ENCODE assay signal across 8 mouse cellular contexts in genomic region chr10:80323261-80324119, GRCm38 (mm10). TPM values are rescaled to one million over a fixed set of nuclear protein-coding genes. Genes with fewer than 3 reads are reported as not detected.
A peak's percentile ranks its signal among the peaks of the same experiment; 100 is the strongest.
DNase-seq lines count a peak whose midpoint lies in the region; ATAC-seq lines count a peak whose summit lies in the region.

No protein-coding gene starts in this region.

- peak overlapping the region; percentile 78 for H3K9ac ChIP-seq in heart, embryonic 16.5 days (ENCODE audit: low read length)

- DNase-seq in CD4-positive, CD25-positive, alpha-beta regulatory T cell, adult 2 months (ENCODE audit: low read depth, low spot score), result peak; percentile 81
- peak; percentile 81 for DNase-seq in adrenal gland, postnatal 25 days
- peak; percentile 83 for DNase-seq in kidney, postnatal 10 days
- DNase-seq in skeletal muscle tissue, adult 2 months (ENCODE audit: low read depth, low spot score), result peak; percentile 75
- DNase-seq in layer of hippocampus, postnatal 36 days, result no peak

- H3K4me1 ChIP-seq in heart, embryonic 16.5 days (ENCODE audit: control insufficient read depth, insufficient read depth, low read length), result peaks cover 25% of the 10 kb centered on the region

- no peaks in the 10 kb centered on the region for H3K36me3 ChIP-seq in heart, embryonic 16.5 days (ENCODE audit: control insufficient read depth, insufficient read depth)
- no peaks in the 10 kb centered on the region; the same call in 1 of the 2 replicates for H3K36me3 ChIP-seq in macrophage (ENCODE audit: inconsistent target)

- H3K4me2 ChIP-seq in heart, embryonic 16.5 days (ENCODE audit: low read depth, low read length), result peak overlapping the region; percentile 98

- H3K27me3 ChIP-seq in heart, embryonic 16.5 days (ENCODE audit: control insufficient read depth, insufficient read depth, low read length), result no peaks in the 10 kb centered on the region; the same call in 1 of the 2 replicates

- peaks cover 18% of the 10 kb centered on the region for H3K79me2 ChIP-seq in macrophage (ENCODE audit: inconsistent target)

- WGBS in heart, embryonic 16.5 days, result under 1% methylated on average over 44 of the region's 46 CpGs
- 1% methylated on average over 38 of the region's 46 CpGs for WGBS in macrophage (ENCODE audit: missing documents)

- no peaks in the 10 kb centered on the region for H3K9me3 ChIP-seq in heart, embryonic 16.5 days (replicated peaks; ENCODE audit: control insufficient read depth, low read length)

- ATAC-seq in erythroblast, adult 5-6 weeks (replicated peaks; ENCODE audit: low FRiP score, poor library complexity, severe bottlenecking), result peak; percentile 60
- ATAC-seq in heart, embryonic 16.5 days (replicated peaks; ENCODE audit: extremely low read depth, insufficient read depth, low FRiP score), result peak; percentile 29

- H3K4me3 ChIP-seq in heart, embryonic 16.5 days (ENCODE audit: low read length), result peak overlapping the region; percentile 71
- H3K4me3 ChIP-seq in macrophage (ENCODE audit: inconsistent target), result peak overlapping the region; percentile 19

- H3K27ac ChIP-seq in heart, embryonic 16.5 days (ENCODE audit: low read length), result no peak overlapping the region
- no peak overlapping the region for H3K27ac ChIP-seq in macrophage

RNA-seq across cellular contexts. Expression of gene 2310011J03Rik, which starts 3.2 kb away (rescaled TPM):
- 31.7 and 33.5 TPM in 2 replicates for total RNA-seq in adrenal gland, postnatal 25 days (2021)
- total RNA-seq in erythroblast, adult 5-6 weeks (2015; ENCODE audit: low replicate concordance), result 6.1 and 12.7 TPM in 2 replicates
- 3.5 and 3.7 TPM in 2 replicates for total RNA-seq in erythroblast, adult 5-6 weeks (2017; ENCODE audit: low replicate concordance)
- 33.5 and 35.8 TPM in 2 replicates for polyA plus RNA-seq in heart, embryonic 16.5 days (2015; fragmentation: Nextera tagmentation; extraction: Ambion mirVana)
- 10 to 100 TPM in 22 of 26 experiments, 1 to 10 TPM in 4; 6.8 to 27.9 (median 18.6) TPM for total RNA-seq in macrophage (2018; cell fraction: chromatin; rRNA removed)
- total RNA-seq in macrophage (2018; cell fraction: cytosol; rRNA removed), result 10 to 100 TPM; 31.4 to 74.2 (median 50.9) TPM
- total RNA-seq in macrophage (2018; cell fraction: nucleus; rRNA removed), result 10 to 100 TPM; 10.6 to 50.1 (median 29.7) TPM
- polyA plus RNA-seq in macrophage (2018), result 20.5 to 43.3 TPM (median 41.4 TPM) in 3 replicates
- 10 to 100 TPM; 22.4 to 23.0 TPM for total RNA-seq in layer of hippocampus, postnatal 36 days (2021)

RNA-seq across cellular contexts. Expression of gene Pcsk4, which starts 5.8 kb away (rescaled TPM):
- 3.0 and 4.3 TPM in 2 replicates for total RNA-seq in adrenal gland, postnatal 25 days (2021)
- 1.0 TPM in 1 of 2 replicates, not detected in the other for total RNA-seq in erythroblast, adult 5-6 weeks (2015; ENCODE audit: low replicate concordance)
- not detected in 2 replicates for total RNA-seq in erythroblast, adult 5-6 weeks (2017; ENCODE audit: low replicate concordance)
- 1.6 and 1.9 TPM in 2 replicates for polyA plus RNA-seq in heart, embryonic 16.5 days (2015; fragmentation: Nextera tagmentation; extraction: Ambion mirVana)
- 1 to 10 TPM in 5 of 26 experiments, under 1 TPM in 12, not detected in 9; 0.44 to 2.4 (median 0.81) TPM for total RNA-seq in macrophage (2018; cell fraction: chromatin; rRNA removed)
- total RNA-seq in macrophage (2018; cell fraction: cytosol; rRNA removed), result under 1 TPM in 25 of 26 experiments, not detected in 1; 0.12 to 0.75 (median 0.44) TPM
- 1 to 10 TPM in 9 of 26 experiments, under 1 TPM in 11, not detected in 6; 0.31 to 5.3 (median 0.90) TPM for total RNA-seq in macrophage (2018; cell fraction: nucleus; rRNA removed)
- polyA plus RNA-seq in macrophage (2018), result 0.36 to 0.99 TPM (median 0.64 TPM) in 3 replicates
- 1 to 10 TPM; 2.2 to 2.6 TPM for total RNA-seq in layer of hippocampus, postnatal 36 days (2021)

RNA-seq across cellular contexts. Expression of gene Reep6, which starts 6.3 kb away (rescaled TPM):
- total RNA-seq in adrenal gland, postnatal 25 days (2021), result 8.0 and 12.8 TPM in 2 replicates
- total RNA-seq in erythroblast, adult 5-6 weeks (2015; ENCODE audit: low replicate concordance), result 1.7 and 6.0 TPM in 2 replicates
- 2.0 and 4.5 TPM in 2 replicates for total RNA-seq in erythroblast, adult 5-6 weeks (2017; ENCODE audit: low replicate concordance)
- 1.8 and 2.6 TPM in 2 replicates for polyA plus RNA-seq in heart, embryonic 16.5 days (2015; fragmentation: Nextera tagmentation; extraction: Ambion mirVana)
- total RNA-seq in macrophage (2018; cell fraction: chromatin; rRNA removed), result under 1 TPM in 2 of 26 experiments, not detected in 24; 0.32 to 0.37 TPM
- under 1 TPM in 24 of 26 experiments, not detected in 2; 0.05 to 0.48 (median 0.17) TPM for total RNA-seq in macrophage (2018; cell fraction: cytosol; rRNA removed)
- under 1 TPM in 1 of 26 experiments, not detected in 25; 0.81 TPM for total RNA-seq in macrophage (2018; cell fraction: nucleus; rRNA removed)
- 0.14 to 0.42 TPM (median 0.14 TPM) in 3 replicates for polyA plus RNA-seq in macrophage (2018)
- total RNA-seq in layer of hippocampus, postnatal 36 days (2021), result 10 to 100 TPM in 1 of 2 experiments, 1 to 10 TPM in 1; 8.6 to 10.3 TPM

RNA-seq across cellular contexts. Expression of gene Adamtsl5, which starts 24.7 kb away (rescaled TPM):
- total RNA-seq in adrenal gland, postnatal 25 days (2021), result 8.9 and 10.4 TPM in 2 replicates
- total RNA-seq in erythroblast, adult 5-6 weeks (2015; ENCODE audit: low replicate concordance), result 0.21 and 0.77 TPM in 2 replicates
- 0.17 TPM in 1 of 2 replicates, not detected in the other for total RNA-seq in erythroblast, adult 5-6 weeks (2017; ENCODE audit: low replicate concordance)
- 15.5 and 16.0 TPM in 2 replicates for polyA plus RNA-seq in heart, embryonic 16.5 days (2015; fragmentation: Nextera tagmentation; extraction: Ambion mirVana)
- total RNA-seq in macrophage (2018; cell fraction: chromatin; rRNA removed), result 10 to 100 TPM; 15.3 to 98.0 (median 38.8) TPM
- 10 to 100 TPM in 11 of 26 experiments, 1 to 10 TPM in 15; 5.0 to 16.2 (median 8.8) TPM for total RNA-seq in macrophage (2018; cell fraction: cytosol; rRNA removed)
- total RNA-seq in macrophage (2018; cell fraction: nucleus; rRNA removed), result 10 to 100 TPM in 21 of 26 experiments, 1 to 10 TPM in 5; 7.1 to 36.3 (median 17.7) TPM
- polyA plus RNA-seq in macrophage (2018), result 4.7 to 10.2 TPM (median 8.1 TPM) in 3 replicates
- 1 to 10 TPM; 4.9 to 5.2 TPM for total RNA-seq in layer of hippocampus, postnatal 36 days (2021)

RNA-seq across cellular contexts. Expression of gene Apc2, which starts 27.7 kb away (rescaled TPM):
- total RNA-seq in adrenal gland, postnatal 25 days (2021), result 1.4 and 3.2 TPM in 2 replicates
- not detected in 2 replicates for total RNA-seq in erythroblast, adult 5-6 weeks (2015; ENCODE audit: low replicate concordance)
- 0.09 and 0.14 TPM in 2 replicates for total RNA-seq in erythroblast, adult 5-6 weeks (2017; ENCODE audit: low replicate concordance)
- 1.5 TPM in 2 replicates for polyA plus RNA-seq in heart, embryonic 16.5 days (2015; fragmentation: Nextera tagmentation; extraction: Ambion mirVana)
- total RNA-seq in macrophage (2018; cell fraction: chromatin; rRNA removed), result 1 to 10 TPM in 1 of 26 experiments, under 1 TPM in 22, not detected in 3; 0.06 to 1.2 (median 0.46) TPM
- under 1 TPM; 0.03 to 0.24 (median 0.11) TPM for total RNA-seq in macrophage (2018; cell fraction: cytosol; rRNA removed)
- under 1 TPM in 24 of 26 experiments, not detected in 2; 0.06 to 0.78 (median 0.23) TPM for total RNA-seq in macrophage (2018; cell fraction: nucleus; rRNA removed)
- 0.03 to 0.13 TPM (median 0.06 TPM) in 3 replicates for polyA plus RNA-seq in macrophage (2018)
- total RNA-seq in layer of hippocampus, postnatal 36 days (2021), result 10 to 100 TPM; 98.3 to 98.4 TPM

Comparison
In these comparisons a context has a peak if more than half of its experiments do, and no peak if none do; other contexts are left out.
1. DNase-seq: peak in CD4-positive, CD25-positive, alpha-beta regulatory T cell, adult 2 months (single experiment), adrenal gland, postnatal 25 days (single experiment), kidney, postnatal 10 days (single experiment) and skeletal muscle tissue, adult 2 months (single experiment); none in layer of hippocampus, postnatal 36 days (0 of 2).